ENCODE assay signal across 18 mouse cellular contexts in the genomic region with DNA sequence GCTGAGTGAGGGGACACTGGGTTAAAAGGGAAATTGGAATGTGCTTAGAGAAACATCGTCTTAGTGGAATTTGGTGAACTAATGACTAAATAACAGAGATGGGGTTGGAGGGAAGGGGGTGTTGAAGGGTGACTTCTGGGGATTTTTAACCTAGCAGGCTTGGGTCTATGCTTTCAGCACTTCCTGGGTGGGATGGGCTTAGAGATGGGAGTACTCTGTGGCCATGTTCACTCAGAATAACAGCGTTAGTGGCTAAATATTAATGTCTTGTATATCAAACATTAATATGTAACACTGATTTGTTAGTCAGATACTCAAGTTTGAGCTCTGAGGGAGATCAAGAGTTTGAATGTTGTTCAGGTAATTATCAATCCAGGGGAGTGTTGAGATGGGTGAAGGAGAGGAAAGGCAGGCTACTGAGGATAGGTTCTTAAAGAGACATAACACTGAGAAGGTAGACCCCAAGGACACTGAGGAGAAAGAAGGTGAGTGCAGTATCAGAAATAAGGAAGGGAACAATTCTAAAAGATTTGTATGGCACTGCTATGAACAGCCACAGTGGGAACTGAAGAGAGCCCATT. TPM values are rescaled to one million over a fixed set of nuclear protein-coding genes. Genes with fewer than 3 reads are reported as not detected.
"Had no signal": no experiment of that assay in that cellular context is flagged by ENCODE, and none has a peak within 500 bp of the region (broad histone marks: within the 10 kb centered on the region; RNA-seq: fewer than 3 reads in every experiment).

No protein-coding gene starts in this region.

- H3K4me1 ChIP-seq: limb, embryonic 15.5 days; liver, embryonic 12.5 days; midbrain, embryonic 10.5 days; neural tube, embryonic 13.5 days had no signal

- H3K36me3 ChIP-seq: limb, embryonic 15.5 days; liver, embryonic 12.5 days; midbrain, embryonic 10.5 days; neural tube, embryonic 13.5 days had no signal

- DNase-seq: lung, embryonic 14.5 days; lung, postnatal 4 days; retina, postnatal 1 day; right cerebral cortex, postnatal 14 days; thymus, postnatal 36 days had no signal

- H3K4me2 ChIP-seq: limb, embryonic 15.5 days; liver, embryonic 12.5 days; lung, embryonic 14.5 days; neural tube, embryonic 13.5 days had no signal

- ATAC-seq: hindbrain, postnatal 0 days; liver, embryonic 12.5 days; midbrain, embryonic 16.5 days had no signal

- H3K4me3 ChIP-seq: left cerebral cortex, adult 2 months; limb, embryonic 15.5 days; liver, embryonic 12.5 days; midbrain, embryonic 10.5 days; neural tube, embryonic 13.5 days had no signal

- H3K9me3 ChIP-seq: limb, embryonic 15.5 days; midbrain, embryonic 10.5 days; neural tube, embryonic 13.5 days had no signal

- H3K9ac ChIP-seq: limb, embryonic 15.5 days; liver, embryonic 12.5 days; lung, embryonic 14.5 days; neural tube, embryonic 13.5 days had no signal

- H3K27ac ChIP-seq: hindbrain, postnatal 0 days; left cerebral cortex, adult 2 months; limb, embryonic 15.5 days; liver, embryonic 12.5 days; midbrain, embryonic 10.5 days; neural tube, embryonic 13.5 days had no signal

- H3K27me3 ChIP-seq: limb, embryonic 15.5 days; liver, embryonic 12.5 days; neural tube, embryonic 13.5 days had no signal

RNA-seq across cellular contexts. Expression of gene Acsm1, which starts 1.8 kb away (rescaled TPM):
- polyA plus RNA-seq: hindbrain, postnatal 0 days; intestine, embryonic 14.5 days; limb, embryonic 11.5 days; limb, embryonic 15.5 days; midbrain, embryonic 10.5 days; midbrain, embryonic 16.5 days; neural tube, embryonic 13.5 days; spleen, adult 2 months; thymus, postnatal 0 days had no signal

RNA-seq across cellular contexts. Expression of gene Acsm2, which starts 50.9 kb away (rescaled TPM):
- polyA plus RNA-seq: intestine, embryonic 14.5 days; limb, embryonic 11.5 days; limb, embryonic 15.5 days; liver, embryonic 12.5 days; liver, embryonic 16.5 days; lung, embryonic 14.5 days; midbrain, embryonic 10.5 days; midbrain, embryonic 16.5 days; neural tube, embryonic 13.5 days; stomach, embryonic 16.5 days; thymus, postnatal 0 days had no signal
